Mouse (Mus musculus): ENCODE measurements around the gene Bmp4.

DNA sequence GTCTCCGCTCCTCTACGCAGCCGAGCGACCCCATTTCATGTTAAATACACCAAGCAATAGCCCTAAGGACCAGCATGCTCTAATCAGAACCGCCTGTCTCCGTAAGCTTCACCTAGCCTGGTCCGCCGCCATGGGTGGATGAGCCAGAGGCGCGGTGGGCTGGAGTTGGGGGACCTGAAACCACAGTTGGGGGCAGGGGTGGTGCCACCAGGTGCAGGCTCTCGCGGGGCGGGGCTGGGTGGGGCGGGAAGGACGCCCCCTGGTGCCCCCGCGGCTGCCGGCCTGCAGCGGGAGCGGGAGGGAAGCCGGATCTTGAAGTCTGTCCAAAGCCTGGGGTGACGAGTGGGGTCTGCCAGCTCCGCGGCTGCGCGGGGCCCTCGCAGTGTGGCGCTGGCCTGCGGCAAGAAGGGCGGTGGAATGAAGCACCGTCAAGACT, 10.2 kb downstream of the Bmp4 start:
- TF ChIP-seq CTCF (IDR thresholded peaks at IDR 0.05; ENCODE audit: insufficient read depth, low read length) (no peak), POLR2A (IDR thresholded peaks at IDR 0.05; ENCODE audit: borderline replicate concordance, extremely low read depth, low read depth, low read length) (no peak)

All from lung, adult 2 months (tissue).